ENCODE assay signal across 23 mouse cellular contexts in the genomic region with DNA sequence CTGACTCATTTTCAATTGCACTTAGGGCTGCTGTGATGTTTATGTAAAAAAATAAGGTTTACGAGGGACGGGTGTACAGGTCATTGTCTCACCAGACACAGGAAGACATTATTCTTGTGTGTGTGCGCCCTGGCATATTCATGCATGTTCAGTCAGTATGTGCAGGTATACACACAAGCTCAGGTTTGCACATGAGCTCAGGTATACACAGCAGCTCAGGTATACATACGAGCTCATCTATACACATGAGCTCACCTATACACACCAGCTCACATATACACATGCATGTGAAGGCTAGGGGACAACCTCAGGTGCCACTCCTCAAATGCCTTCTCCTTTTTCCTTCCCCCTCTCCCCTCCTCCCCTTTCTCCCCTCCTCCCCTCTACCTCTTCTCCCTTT.
A peak's percentile ranks its signal among the peaks of the same experiment; 100 is the strongest.
DNase-seq lines count a peak whose midpoint lies in the region; ATAC-seq lines count a peak whose summit lies in the region.
"Had no signal": no experiment of that assay in that cellular context is flagged by ENCODE, and none has a peak within 500 bp of the region (broad histone marks: within the 10 kb centered on the region; RNA-seq: fewer than 3 reads in every experiment).

No protein-coding gene starts in this region.

- H3K9ac ChIP-seq in embryonic facial prominence, embryonic 14.5 days (ENCODE audit: low read depth, low read length): no peak overlapping the region
- no peak overlapping the region for H3K9ac ChIP-seq in kidney, embryonic 16.5 days (replicated peaks; ENCODE audit: low read length)
- H3K9ac ChIP-seq in midbrain, embryonic 11.5 days (ENCODE audit: low read length): no peak overlapping the region
- no peak overlapping the region for H3K9ac ChIP-seq in midbrain, embryonic 15.5 days
- H3K9ac ChIP-seq: embryonic facial prominence, embryonic 13.5 days; forebrain, embryonic 12.5 days; forebrain, postnatal 0 days had no signal

- H3K4me1 ChIP-seq in embryonic facial prominence, embryonic 14.5 days (ENCODE audit: control insufficient read depth, insufficient read depth, low read length): no peaks in the 10 kb centered on the region
- H3K4me1 ChIP-seq in embryonic facial prominence, embryonic 10.5 days: peaks cover 6% of the 10 kb centered on the region; the same call in 1 of the 2 replicates
- H3K4me1 ChIP-seq in kidney, embryonic 16.5 days (ENCODE audit: insufficient read depth, low read length): no peaks in the 10 kb centered on the region
- no peaks in the 10 kb centered on the region for H3K4me1 ChIP-seq in midbrain, embryonic 11.5 days (ENCODE audit: control insufficient read depth, insufficient read depth, low read length)
- H3K4me1 ChIP-seq in midbrain, embryonic 15.5 days: 0 out of 2 replicates have a peak, but pooled peaks cover 2% of the 10 kb centered on the region
- H3K4me1 ChIP-seq: embryonic facial prominence, embryonic 13.5 days; forebrain, embryonic 12.5 days had no signal

- no peak for DNase-seq in embryonic facial prominence, embryonic 14.5 days (ENCODE audit: low spot score)
- no peak for DNase-seq in embryonic facial prominence, embryonic 10.5 days (ENCODE audit: low spot score)
- no peak for DNase-seq in kidney, adult 18-20 months
- DNase-seq in midbrain, embryonic 11.5 days (ENCODE audit: low spot score, missing footprints): peak; percentile 51
- DNase-seq: adrenal gland, adult 8-10 months; adrenal gland, postnatal 14 days; adrenal gland, postnatal 36 days; B cell, adult 2 months; cerebellum, adult 11-12 months; cerebellum, adult 2 months; cerebellum, adult 9-10 months; cerebellum, postnatal 10 days; cerebellum, postnatal 25 days; forebrain, postnatal 0 days had no signal

- no peaks in the 10 kb centered on the region for H3K9me3 ChIP-seq in embryonic facial prominence, embryonic 14.5 days (ENCODE audit: control insufficient read depth, low read length)
- H3K9me3 ChIP-seq in embryonic facial prominence, embryonic 10.5 days: 0 out of 2 replicates have a peak, but pooled peaks cover 2% of the 10 kb centered on the region
- no peaks in the 10 kb centered on the region for H3K9me3 ChIP-seq in kidney, embryonic 16.5 days (ENCODE audit: low read length)
- peaks cover 2% of the 10 kb centered on the region; the same call in 1 of the 2 replicates for H3K9me3 ChIP-seq in midbrain, embryonic 11.5 days (ENCODE audit: control insufficient read depth, low read length)
- no peaks in the 10 kb centered on the region for H3K9me3 ChIP-seq in midbrain, embryonic 15.5 days
- H3K9me3 ChIP-seq: embryonic facial prominence, embryonic 13.5 days; forebrain, embryonic 12.5 days; G1E had no signal

- ATAC-seq in embryonic facial prominence, embryonic 14.5 days (ENCODE audit: low read depth): peak; percentile 44; the same call in 1 of the 2 replicates
- peak; percentile 55; the same call in 1 of the 2 replicates for ATAC-seq in kidney, embryonic 16.5 days (ENCODE audit: low FRiP score, low TSS enrichment)
- no peak for ATAC-seq in midbrain, embryonic 11.5 days (ENCODE audit: low FRiP score)
- no peak for ATAC-seq in midbrain, embryonic 15.5 days (replicated peaks)
- ATAC-seq: activated CD4-positive, CD25-positive, alpha-beta regulatory T cell, adult 4 months; CD4-positive, CD25-positive, alpha-beta regulatory T cell, adult 4 months; forebrain, embryonic 14.5 days; forebrain, postnatal 0 days; Patski had no signal

- H3K4me3 ChIP-seq in embryonic facial prominence, embryonic 14.5 days (ENCODE audit: low read depth, low read length): no peak overlapping the region
- H3K4me3 ChIP-seq in embryonic facial prominence, embryonic 10.5 days: no peak overlapping the region
- no peak overlapping the region for H3K4me3 ChIP-seq in kidney, embryonic 16.5 days (ENCODE audit: low read length)
- H3K4me3 ChIP-seq in midbrain, embryonic 11.5 days (ENCODE audit: low read depth, low read length): no peak overlapping the region
- no peak overlapping the region for H3K4me3 ChIP-seq in midbrain, embryonic 15.5 days
- H3K4me3 ChIP-seq: embryonic facial prominence, embryonic 13.5 days; forebrain, embryonic 12.5 days had no signal

- H3K27me3 ChIP-seq in embryonic facial prominence, embryonic 14.5 days (replicated peaks; ENCODE audit: control insufficient read depth, insufficient read depth, low read length): no peaks in the 10 kb centered on the region
- no peaks in the 10 kb centered on the region; the same call in 1 of the 2 replicates for H3K27me3 ChIP-seq in embryonic facial prominence, embryonic 10.5 days (replicated peaks; ENCODE audit: low read depth, poor library complexity, severe bottlenecking)
- H3K27me3 ChIP-seq in kidney, embryonic 16.5 days (ENCODE audit: insufficient read depth, low read length): no peaks in the 10 kb centered on the region
- no peaks in the 10 kb centered on the region for H3K27me3 ChIP-seq in midbrain, embryonic 11.5 days (ENCODE audit: control insufficient read depth, insufficient read depth, low read length)
- no peaks in the 10 kb centered on the region for H3K27me3 ChIP-seq in midbrain, embryonic 15.5 days (replicated peaks)
- H3K27me3 ChIP-seq: embryonic facial prominence, embryonic 13.5 days; forebrain, embryonic 12.5 days; Patski had no signal

- H3K36me3 ChIP-seq in embryonic facial prominence, embryonic 14.5 days (ENCODE audit: control insufficient read depth, insufficient read depth, low read length): no peaks in the 10 kb centered on the region
- H3K36me3 ChIP-seq in embryonic facial prominence, embryonic 10.5 days (replicated peaks): no peaks in the 10 kb centered on the region
- H3K36me3 ChIP-seq in kidney, embryonic 16.5 days (ENCODE audit: insufficient read depth, low read length): no peaks in the 10 kb centered on the region
- no peaks in the 10 kb centered on the region for H3K36me3 ChIP-seq in midbrain, embryonic 11.5 days (ENCODE audit: control insufficient read depth, insufficient read depth, low read length)
- no peaks in the 10 kb centered on the region for H3K36me3 ChIP-seq in midbrain, embryonic 15.5 days (replicated peaks)
- H3K36me3 ChIP-seq: embryonic facial prominence, embryonic 13.5 days; forebrain, embryonic 12.5 days; G1E had no signal

- no peak overlapping the region for H3K4me2 ChIP-seq in embryonic facial prominence, embryonic 14.5 days (ENCODE audit: low read depth, low read length)
- no peak overlapping the region for H3K4me2 ChIP-seq in kidney, embryonic 16.5 days (replicated peaks; ENCODE audit: low read depth, low read length)
- H3K4me2 ChIP-seq in midbrain, embryonic 11.5 days: no peak overlapping the region
- no peak overlapping the region for H3K4me2 ChIP-seq in midbrain, embryonic 15.5 days
- H3K4me2 ChIP-seq: embryonic facial prominence, embryonic 13.5 days; forebrain, embryonic 12.5 days had no signal

- H3K27ac ChIP-seq in embryonic facial prominence, embryonic 14.5 days (replicated peaks; ENCODE audit: low read depth, low read length): no peak overlapping the region
- H3K27ac ChIP-seq in embryonic facial prominence, embryonic 10.5 days (replicated peaks): no peak overlapping the region
- H3K27ac ChIP-seq in kidney, embryonic 16.5 days (ENCODE audit: low read length): no peak overlapping the region
- no peak overlapping the region for H3K27ac ChIP-seq in midbrain, embryonic 11.5 days (ENCODE audit: low read depth, low read length)
- H3K27ac ChIP-seq in midbrain, embryonic 15.5 days: no peak overlapping the region
- H3K27ac ChIP-seq: embryonic facial prominence, embryonic 13.5 days; forebrain, embryonic 12.5 days had no signal

- 77% methylated on average over 4 of the region's 4 CpGs for WGBS in embryonic facial prominence, embryonic 14.5 days
- WGBS in embryonic facial prominence, embryonic 10.5 days: 86% methylated on average over 4 of the region's 4 CpGs
- WGBS in kidney, embryonic 16.5 days: 40% methylated on average over 4 of the region's 4 CpGs
- 89% methylated on average over 4 of the region's 4 CpGs for WGBS in midbrain, embryonic 11.5 days
- WGBS in midbrain, embryonic 15.5 days: 85% methylated on average over 4 of the region's 4 CpGs

Comparison
In these comparisons a context has a peak if more than half of its experiments do, and no peak if none do; other contexts are left out.
1. ATAC-seq: peak in embryonic facial prominence, embryonic 14.5 days (single experiment) and kidney, embryonic 16.5 days (single experiment); none in midbrain, embryonic 11.5 days (single experiment) and midbrain, embryonic 15.5 days (single experiment).